Mouse (Mus musculus) lung, embryonic 14.5 days (tissue): Measurements from ENCODE around the gene Tmem251. TPM values are rescaled to one million over a fixed set of nuclear protein-coding genes. Genes with fewer than 3 reads are reported as not detected.

Experiments
- ATAC-seq: fragments of 200-750 bp; cut with Nextera tagmentation; 2 replicates; pipeline ENCODE4 v1.8.0; 2017; ENCODE audit warnings: mild to moderate bottlenecking, moderate TSS enrichment, moderate library complexity; ENCODE audit not compliant: insufficient read depth
- DNase-seq: peaks from one replicate; pipeline ENCODE4 v3.0.0-alpha.2; 2015
- H3K27ac ChIP-seq: fragments of 300-500 bp; sonication (generic); 2 replicates; pipeline ENCODE4 v1.5.1; 2014; ENCODE audit warnings: low read depth, mild to moderate bottlenecking, moderate library complexity
- H3K27me3 ChIP-seq: fragments of 300-500 bp; sonication (generic); 2 replicates; pipeline ENCODE4 v1.6.1; 2014; ENCODE audit warnings: low read length, control low read depth; ENCODE audit not compliant: insufficient read depth
- H3K36me3 ChIP-seq: fragments of 300-500 bp; sonication (generic); 2 replicates; pipeline ENCODE4 v1.6.1; 2014; ENCODE audit warnings: control low read depth; ENCODE audit not compliant: insufficient read depth
- H3K4me1 ChIP-seq: fragments of 300-500 bp; sonication (generic); 2 replicates; pipeline ENCODE4 v1.6.1; 2014; ENCODE audit warnings: antibody characterized with exemption, control low read depth; ENCODE audit not compliant: insufficient read depth
- H3K4me2 ChIP-seq: fragments of 300-500 bp; sonication (generic); 2 replicates; pipeline ENCODE4 v1.6.1; 2014; ENCODE audit warnings: mild to moderate bottlenecking
- H3K4me3 ChIP-seq: fragments of 300-500 bp; sonication (generic); 2 replicates; pipeline ENCODE4 v1.5.1; 2014; ENCODE audit warnings: low read depth, low read length
- H3K9ac ChIP-seq: fragments of 300-500 bp; sonication (generic); 2 replicates; pipeline ENCODE4 v1.6.1; 2014
- H3K9me3 ChIP-seq: fragments of 300-500 bp; sonication (generic); 2 replicates; pipeline ENCODE4 v1.6.1; 2016; ENCODE audit warnings: low read depth, low read length, control low read depth
- CTCF ChIP-seq: IDR thresholded peaks from 2 replicates; pipeline ENCODE4 v1.5.1; 2016; ENCODE audit warnings: antibody characterized with exemption, low read depth
- WGBS: fragments of 180-500 bp; shearing (Covaris S2); extraction: QIAGEN DNeasy Blood & Tissue Kit; methylation state at CpG from one replicate; pipeline ENCODE4 v1.1.7; 2014; 5-methylcytosine and 5-hydroxymethylcytosine counted together
- polyA plus RNA-seq: library from polyadenylated mRNA; unstranded; fragments of >200 nt; fragmentation: Nextera tagmentation; extraction: Ambion mirVana; gene quantifications from 2 replicates; pipeline ENCODE4 v1.2.1, GENCODE M21; 2014

Gene Tmem251
- polyA plus RNA-seq, 1 experiment from 2014 or later: 11.4 TPM

DNA sequence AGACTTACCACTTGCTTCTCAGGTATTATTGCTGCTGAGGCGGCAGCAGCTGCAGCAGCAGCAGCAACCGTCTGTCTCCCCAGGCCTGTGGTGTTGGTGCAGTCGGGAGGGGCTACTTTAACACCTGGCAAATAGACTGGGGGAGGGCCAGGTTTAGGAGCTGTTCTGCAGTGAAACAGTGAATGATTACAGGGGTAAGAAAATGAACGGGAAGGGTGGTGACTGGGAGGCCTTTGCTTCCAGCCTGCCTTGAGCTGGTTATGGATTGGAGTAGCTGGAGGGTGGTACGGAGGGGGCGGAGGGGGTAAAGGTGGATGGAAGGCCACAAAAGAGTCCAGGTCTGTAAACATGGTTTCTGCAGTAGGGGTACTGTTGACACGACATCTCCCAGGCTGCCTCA lies 44.4 kb downstream of the Tmem251 start:
- no peak overlapping the region for H3K4me2 ChIP-seq
- H3K27me3 ChIP-seq: no peaks in the 10 kb centered on the region
- ATAC-seq (no peak), DNase-seq (no peak)
- no peaks in the 10 kb centered on the region for H3K4me1 ChIP-seq
- H3K27ac ChIP-seq: no peak overlapping the region
- no peak overlapping the region for H3K4me3 ChIP-seq
- no peak for TF ChIP-seq CTCF
- no peaks in the 10 kb centered on the region for H3K9me3 ChIP-seq
- no peak overlapping the region for H3K9ac ChIP-seq
- peaks cover 81% of the 10 kb centered on the region for H3K36me3 ChIP-seq
- WGBS: 80% methylated on average over 7 of the region's 7 CpGs

Other genes with a start within 250 kb of the Tmem251 start
- gene Chga, start 188.8 kb upstream of the Tmem251 start, polyA plus RNA-seq: 0.23 and 0.43 TPM in 2 replicates
- gene Itpk1, start 38.8 kb upstream of the Tmem251 start, polyA plus RNA-seq: 7.2 and 8.4 TPM in 2 replicates
- 20.8 and 24.3 TPM in 2 replicates for gene Moap1, start 101 bp upstream of the Tmem251 start, polyA plus RNA-seq
- not detected in 2 replicates for gene Gm28051, start 14.0 kb downstream of the Tmem251 start, polyA plus RNA-seq
- 29.2 and 32.3 TPM in 2 replicates for gene Gon7, start 14.0 kb downstream of the Tmem251 start, polyA plus RNA-seq
- gene Ubr7, start 14.2 kb downstream of the Tmem251 start, polyA plus RNA-seq: 53.2 and 54.3 TPM in 2 replicates
- 27.4 and 27.7 TPM in 2 replicates for gene Gm20604, start 14.9 kb downstream of the Tmem251 start, polyA plus RNA-seq
- 22.9 and 23.4 TPM in 2 replicates for gene Btbd7, start 134.7 kb downstream of the Tmem251 start, polyA plus RNA-seq
- not detected in 2 replicates for gene Cox8c, start 155.6 kb downstream of the Tmem251 start, polyA plus RNA-seq
- 0.09 and 0.24 TPM in 2 replicates for gene Unc79, start 205.1 kb downstream of the Tmem251 start, polyA plus RNA-seq